Mouse (Mus musculus): ENCODE data around the gene Tcf7l1. TPM values are rescaled to one million over a fixed set of nuclear protein-coding genes. Genes with fewer than 3 reads are reported as not detected.

Gene Tcf7l1
- total and polyA plus RNA-seq, 2 experiments from 2014 or later = 3.1 to 5.8 TPM

GRCm38 (mm10) chr6:72689046-72689445 is 100.0 kb downstream of the Tcf7l1 start:
- H3K27ac ChIP-seq (ENCODE audit: low read depth, low read length) = no peak overlapping the region
- DNase-seq (ENCODE audit: low spot score) (no peak), ATAC-seq (ENCODE audit: low FRiP score) (no peak)
- TF ChIP-seq CTCF (IDR thresholded peaks at IDR 0.05) = no peak
- H3K27me3 ChIP-seq (ENCODE audit: insufficient read depth, low read length) = no peaks in the 10 kb centered on the region
- 91% methylated on average over 5 of the region's 5 CpGs for WGBS
- no peaks in the 10 kb centered on the region for H3K9me3 ChIP-seq (ENCODE audit: low read length)
- no peak overlapping the region for H3K4me3 ChIP-seq (ENCODE audit: low read depth, low read length)
- no peaks in the 10 kb centered on the region for H3K4me1 ChIP-seq (ENCODE audit: insufficient read depth, low read length)
- H3K4me2 ChIP-seq (ENCODE audit: low read depth, low read length, poor library complexity, severe bottlenecking) = no peak overlapping the region
- H3K9ac ChIP-seq (replicated peaks; ENCODE audit: low read length, poor library complexity, severe bottlenecking) = no peak overlapping the region
- no peaks in the 10 kb centered on the region for H3K36me3 ChIP-seq (ENCODE audit: insufficient read depth, low read length)

- no peak for DNase-seq (ENCODE audit: low spot score)
Observed at GRCm38 (mm10) chr6:72685165-72685564, 103.9 kb downstream of the Tcf7l1 start.

GRCm38 (mm10) chr6:72684260-72684805 is 104.7 kb downstream of the Tcf7l1 start:
- Histone ChIP-seq H3K27me3 (ENCODE audit: insufficient read depth, low read length) (no peaks in the 10 kb centered on the region), H3K36me3 (ENCODE audit: insufficient read depth, low read length) (no peaks in the 10 kb centered on the region), H3K9ac (replicated peaks; ENCODE audit: low read length, poor library complexity, severe bottlenecking) (no peak overlapping the region), H3K4me2 (ENCODE audit: low read depth, low read length, poor library complexity, severe bottlenecking) (no peak overlapping the region), H3K27ac (ENCODE audit: low read depth, low read length) (no peak overlapping the region), H3K9me3 (ENCODE audit: low read length) (no peaks in the 10 kb centered on the region), H3K4me3 (ENCODE audit: low read depth, low read length) (no peak overlapping the region), H3K4me1 (ENCODE audit: insufficient read depth, low read length) (no peaks in the 10 kb centered on the region)
- DNase-seq (ENCODE audit: low spot score) (no peak), ATAC-seq (ENCODE audit: low FRiP score) (no peak)
- 83% methylated on average over 4 of the region's 4 CpGs for WGBS
- no peak for TF ChIP-seq CTCF (IDR thresholded peaks at IDR 0.05)

More at GRCm38 (mm10) chr6:72685165-72685564, 103.9 kb downstream of the Tcf7l1 start:
- Histone ChIP-seq H3K4me3 (ENCODE audit: low read depth, low read length) (no peak overlapping the region), H3K9me3 (ENCODE audit: low read length) (no peaks in the 10 kb centered on the region), H3K9ac (replicated peaks; ENCODE audit: low read length, poor library complexity, severe bottlenecking) (no peak overlapping the region), H3K36me3 (ENCODE audit: insufficient read depth, low read length) (no peaks in the 10 kb centered on the region), H3K4me2 (ENCODE audit: low read depth, low read length, poor library complexity, severe bottlenecking) (no peak overlapping the region), H3K4me1 (ENCODE audit: insufficient read depth, low read length) (no peaks in the 10 kb centered on the region), H3K27ac (ENCODE audit: low read depth, low read length) (no peak overlapping the region), H3K27me3 (ENCODE audit: insufficient read depth, low read length) (no peaks in the 10 kb centered on the region)
- no peak for ATAC-seq (ENCODE audit: low FRiP score)
- no peak for TF ChIP-seq CTCF (IDR thresholded peaks at IDR 0.05)
- 65% methylated on average over 9 of the region's 9 CpGs for WGBS

- ATAC-seq (ENCODE audit: low FRiP score) = no peak
- H3K9ac ChIP-seq (replicated peaks; ENCODE audit: low read length, poor library complexity, severe bottlenecking) = no peak overlapping the region
- no peak overlapping the region for H3K4me3 ChIP-seq (ENCODE audit: low read depth, low read length)
- no peaks in the 10 kb centered on the region for H3K27me3 ChIP-seq (ENCODE audit: insufficient read depth, low read length)
- no peak for DNase-seq (ENCODE audit: low spot score)
- peaks cover 3% of the 10 kb centered on the region; the same call in 1 of the 2 replicates for H3K4me1 ChIP-seq (ENCODE audit: insufficient read depth, low read length)
- TF ChIP-seq CTCF (IDR thresholded peaks at IDR 0.05) = no peak
- no peak overlapping the region for H3K27ac ChIP-seq (ENCODE audit: low read depth, low read length)
- H3K4me2 ChIP-seq (ENCODE audit: low read depth, low read length, poor library complexity, severe bottlenecking) = no peak overlapping the region
- no peaks in the 10 kb centered on the region for H3K9me3 ChIP-seq (ENCODE audit: low read length)
- 56% methylated on average over 4 of the region's 4 CpGs for WGBS
- H3K36me3 ChIP-seq (ENCODE audit: insufficient read depth, low read length) = no peaks in the 10 kb centered on the region
Observed at GRCm38 (mm10) chr6:72682238-72682637, 106.8 kb downstream of the Tcf7l1 start.

- 90% methylated on average over 9 of the region's 9 CpGs for WGBS
- TF ChIP-seq CTCF (IDR thresholded peaks at IDR 0.05) = no peak
- Histone ChIP-seq H3K4me1 (ENCODE audit: insufficient read depth, low read length) (peaks cover 3% of the 10 kb centered on the region; the same call in 1 of the 2 replicates), H3K9me3 (ENCODE audit: low read length) (no peaks in the 10 kb centered on the region), H3K4me3 (ENCODE audit: low read depth, low read length) (no peak overlapping the region), H3K9ac (replicated peaks; ENCODE audit: low read length, poor library complexity, severe bottlenecking) (no peak overlapping the region), H3K36me3 (ENCODE audit: insufficient read depth, low read length) (no peaks in the 10 kb centered on the region), H3K27ac (ENCODE audit: low read depth, low read length) (no peak overlapping the region), H3K27me3 (ENCODE audit: insufficient read depth, low read length) (no peaks in the 10 kb centered on the region), H3K4me2 (ENCODE audit: low read depth, low read length, poor library complexity, severe bottlenecking) (no peak overlapping the region)
- ATAC-seq (ENCODE audit: low FRiP score) (no peak), DNase-seq (ENCODE audit: low spot score) (no peak)
Observed at GRCm38 (mm10) chr6:72680936-72681335, 108.1 kb downstream of the Tcf7l1 start.

- H3K27me3 ChIP-seq (ENCODE audit: insufficient read depth, low read length) = no peaks in the 10 kb centered on the region
- H3K36me3 ChIP-seq (ENCODE audit: insufficient read depth, low read length) = no peaks in the 10 kb centered on the region
- H3K4me1 ChIP-seq (ENCODE audit: insufficient read depth, low read length) = peaks cover 3% of the 10 kb centered on the region; the same call in 1 of the 2 replicates
- H3K9ac ChIP-seq (replicated peaks; ENCODE audit: low read length, poor library complexity, severe bottlenecking) = no peak overlapping the region
- H3K4me3 ChIP-seq (ENCODE audit: low read depth, low read length) = no peak overlapping the region
- DNase-seq (ENCODE audit: low spot score) (no peak), ATAC-seq (ENCODE audit: low FRiP score) (no peak)
- 35% methylated on average over 9 of the region's 9 CpGs for whole genome bisulfite sequencing
- no peak for TF ChIP-seq CTCF (IDR thresholded peaks at IDR 0.05)
- H3K9me3 ChIP-seq (ENCODE audit: low read length) = no peaks in the 10 kb centered on the region
- H3K27ac ChIP-seq (ENCODE audit: low read depth, low read length) = no peak overlapping the region
- H3K4me2 ChIP-seq (ENCODE audit: low read depth, low read length, poor library complexity, severe bottlenecking) = no peak overlapping the region
Observed at GRCm38 (mm10) chr6:72678631-72679030, 110.4 kb downstream of the Tcf7l1 start.

Measured in midbrain, postnatal 0 days (tissue).